Mouse (Mus musculus) stomach, postnatal 0 days (tissue): ENCODE data around the gene Usp10. TPM values are rescaled to one million over a fixed set of nuclear protein-coding genes. Genes with fewer than 3 reads are reported as not detected.

Source experiments
- ATAC-seq: fragments of 200-750 bp; cut with Nextera tagmentation; 2 replicates; pipeline ENCODE4 v1.8.0; 2017; ENCODE audit not compliant: low FRiP score, low TSS enrichment
- DNase-seq: peaks from one replicate; pipeline ENCODE4 v3.0.0-alpha.2; 2016; ENCODE audit warnings: low spot score
- H3K27ac ChIP-seq: fragments of 300-500 bp; sonication (generic); replicated peaks from 2 replicates; pipeline ENCODE4 v1.5.1; 2014; ENCODE audit warnings: mild to moderate bottlenecking, control low read depth
- H3K27me3 ChIP-seq: fragments of 300-500 bp; sonication (generic); 2 replicates; pipeline ENCODE4 v1.6.1; 2014; ENCODE audit warnings: low read length; ENCODE audit not compliant: control insufficient read depth, insufficient read depth
- H3K36me3 ChIP-seq: fragments of 300-500 bp; sonication (generic); 2 replicates; pipeline ENCODE4 v1.6.1; 2014; ENCODE audit warnings: low read length, mixed read lengths; ENCODE audit not compliant: control insufficient read depth, insufficient read depth
- H3K4me1 ChIP-seq: fragments of 300-500 bp; sonication (generic); replicated peaks from 2 replicates; pipeline ENCODE4 v1.6.1; 2014; ENCODE audit warnings: antibody characterized with exemption; ENCODE audit not compliant: control insufficient read depth, insufficient read depth
- H3K4me2 ChIP-seq: fragments of 300-500 bp; sonication (generic); replicated peaks from 2 replicates; pipeline ENCODE4 v1.6.1; 2014; ENCODE audit warnings: low read depth, mild to moderate bottlenecking, control low read depth, moderate library complexity
- H3K4me3 ChIP-seq: fragments of 300-500 bp; sonication (generic); 2 replicates; pipeline ENCODE4 v1.5.1; 2014; ENCODE audit warnings: low read depth, low read length, control low read depth
- H3K9ac ChIP-seq: fragments of 300-500 bp; sonication (generic); 2 replicates; pipeline ENCODE4 v1.6.1; 2014; ENCODE audit warnings: mild to moderate bottlenecking, low read length, control low read depth, mixed read lengths
- H3K9me3 ChIP-seq: fragments of 300-500 bp; sonication (generic); 2 replicates; pipeline ENCODE4 v1.6.1; 2016; ENCODE audit warnings: low read length; ENCODE audit not compliant: control insufficient read depth
- CTCF ChIP-seq: IDR thresholded peaks from 2 replicates; pipeline ENCODE4 v1.5.1; 2016; ENCODE audit warnings: antibody characterized with exemption, low read depth, mild to moderate bottlenecking, moderate library complexity
- EP300 ChIP-seq: optimal IDR thresholded peaks from 2 replicates; pipeline ENCODE3; 2016; ENCODE audit warnings: antibody characterized with exemption
- WGBS: fragments of 180-500 bp; shearing (Covaris S2); extraction: QIAGEN DNeasy Blood & Tissue Kit; methylation state at CpG from one replicate; pipeline ENCODE4 v1.1.7; 2014; 5-methylcytosine and 5-hydroxymethylcytosine counted together
- polyA plus RNA-seq: library from polyadenylated mRNA; unstranded; fragments of >200 nt; fragmentation: Nextera tagmentation; extraction: Ambion mirVana; gene quantifications from 2 replicates; pipeline ENCODE4 v1.2.1, GENCODE M21; 2015

Gene Usp10
- polyA plus RNA-seq, 1 experiment from 2014 or later = 54.5 TPM

DNA sequence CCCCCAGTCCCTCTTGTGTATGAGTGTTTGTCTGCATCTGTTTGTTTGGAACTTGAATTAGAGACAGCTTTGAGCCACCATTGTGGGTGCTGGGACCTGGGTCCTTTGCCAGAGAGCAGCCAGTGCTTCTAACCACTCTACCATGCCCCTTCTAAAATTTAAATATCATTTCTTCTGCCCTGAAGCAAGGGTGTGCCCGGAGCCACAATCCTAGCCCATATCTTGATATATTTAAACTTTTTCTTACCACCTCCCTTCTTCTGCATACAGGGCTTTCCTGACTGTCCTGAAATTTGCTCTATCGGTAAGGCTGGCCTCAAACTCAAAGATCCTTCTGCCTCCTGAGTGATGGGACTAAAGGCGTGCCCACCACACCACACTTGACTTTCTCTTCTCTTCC lies 7.3 kb downstream of the Usp10 start:
- Histone ChIP-seq H3K4me1 (no peaks in the 10 kb centered on the region; the same call in 1 of the 2 replicates), H3K4me2 (no peak overlapping the region), H3K4me3 (no peak overlapping the region), H3K36me3 (no peaks in the 10 kb centered on the region), H3K9me3 (no peaks in the 10 kb centered on the region), H3K9ac (no peak overlapping the region), H3K27ac (no peak overlapping the region), H3K27me3 (no peaks in the 10 kb centered on the region)
- no peak for ATAC-seq
- no peak for DNase-seq
- 76% methylated on average over 3 of the region's 3 CpGs for WGBS
- no peak for TF ChIP-seq EP300
- TF ChIP-seq CTCF = no peak

DNA sequence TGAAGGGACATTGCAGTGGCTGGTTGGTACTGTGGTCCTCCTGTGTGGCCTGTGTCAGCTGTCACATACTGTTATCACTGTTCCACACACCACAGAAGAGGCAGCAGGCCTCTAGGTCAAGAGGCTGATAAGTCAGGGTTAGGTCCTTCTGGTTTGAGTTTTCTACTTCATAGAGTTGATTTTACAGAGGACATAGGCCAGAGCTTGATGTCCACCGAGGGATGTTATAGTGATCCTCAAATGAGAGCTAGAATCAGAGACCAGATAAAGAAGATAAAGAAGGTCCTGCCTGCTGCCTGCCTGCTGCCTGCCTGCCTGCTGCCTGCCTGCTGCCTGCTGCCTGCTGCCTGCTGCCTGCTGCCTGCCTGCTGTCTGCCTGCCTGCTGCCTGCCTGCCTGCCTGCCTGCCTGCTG lies 8.0 kb downstream of the Usp10 start:
- Histone ChIP-seq H3K36me3 (no peaks in the 10 kb centered on the region), H3K4me1 (no peaks in the 10 kb centered on the region; the same call in 1 of the 2 replicates), H3K9ac (no peak overlapping the region), H3K9me3 (no peaks in the 10 kb centered on the region), H3K27me3 (no peaks in the 10 kb centered on the region), H3K27ac (no peak overlapping the region), H3K4me3 (no peak overlapping the region), H3K4me2 (no peak overlapping the region)
- TF ChIP-seq CTCF (no peak), EP300 (no peak)
- WGBS = 64% methylated on average over 1 of the region's 1 CpGs
- ATAC-seq (no peak), DNase-seq (no peak)

DNA sequence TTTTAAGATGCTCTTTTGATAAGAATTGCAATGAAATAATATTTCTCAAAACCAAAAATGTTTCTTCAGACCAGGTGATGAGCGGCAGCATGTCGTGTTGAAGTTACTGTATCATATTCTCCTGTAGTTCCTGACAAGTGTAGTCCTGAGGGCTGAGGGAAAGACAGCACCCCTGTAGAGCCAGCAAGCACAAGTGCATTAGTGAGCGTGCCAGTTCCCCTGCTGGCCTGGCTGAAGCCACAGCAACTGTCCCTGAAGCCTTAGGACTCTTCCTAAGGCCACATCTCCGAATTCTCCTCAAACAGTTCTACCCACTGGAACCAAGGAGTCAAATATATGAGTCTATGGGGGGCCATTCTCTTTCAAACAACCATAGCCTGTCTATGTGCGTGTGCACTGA lies 13.1 kb downstream of the Usp10 start:
- ATAC-seq (no peak), DNase-seq (no peak)
- WGBS = 78% methylated on average over 5 of the region's 5 CpGs
- Histone ChIP-seq H3K4me1 (no peaks in the 10 kb centered on the region; the same call in 1 of the 2 replicates), H3K4me3 (no peak overlapping the region), H3K9me3 (no peaks in the 10 kb centered on the region), H3K27me3 (no peaks in the 10 kb centered on the region), H3K9ac (no peak overlapping the region), H3K36me3 (no peaks in the 10 kb centered on the region), H3K4me2 (no peak overlapping the region), H3K27ac (no peak overlapping the region)
- TF ChIP-seq CTCF (no peak), EP300 (no peak)

DNA sequence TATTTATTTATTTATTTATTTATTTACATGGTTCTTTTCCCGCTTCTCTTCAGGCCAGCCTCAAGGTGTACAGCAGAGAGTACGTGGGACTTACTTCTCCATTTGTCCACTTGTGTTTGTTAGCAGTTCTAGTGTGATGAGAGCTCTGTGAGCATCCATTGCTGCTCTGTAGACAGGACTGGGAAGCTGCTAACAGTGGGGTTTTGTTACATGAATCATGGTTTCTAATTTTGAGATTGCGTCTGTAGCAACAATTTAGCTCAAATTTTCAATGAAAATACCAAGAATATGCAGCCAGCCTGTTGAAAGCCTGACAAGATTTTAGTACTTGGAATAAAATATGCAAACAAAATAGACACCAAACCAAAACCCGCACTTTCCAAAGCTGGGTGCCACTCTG lies 15.3 kb downstream of the Usp10 start:
- TF ChIP-seq EP300 (no peak), CTCF (no peak)
- H3K9me3 ChIP-seq = no peaks in the 10 kb centered on the region
- no peak overlapping the region for H3K4me2 ChIP-seq
- no peak overlapping the region for H3K9ac ChIP-seq
- no peak for DNase-seq
- no peaks in the 10 kb centered on the region for H3K36me3 ChIP-seq
- H3K4me1 ChIP-seq = no peaks in the 10 kb centered on the region; the same call in 1 of the 2 replicates
- H3K27ac ChIP-seq = no peak overlapping the region
- WGBS = 84% methylated on average over 4 of the region's 4 CpGs
- H3K4me3 ChIP-seq = no peak overlapping the region
- H3K27me3 ChIP-seq = no peaks in the 10 kb centered on the region
- ATAC-seq = no peak

DNA sequence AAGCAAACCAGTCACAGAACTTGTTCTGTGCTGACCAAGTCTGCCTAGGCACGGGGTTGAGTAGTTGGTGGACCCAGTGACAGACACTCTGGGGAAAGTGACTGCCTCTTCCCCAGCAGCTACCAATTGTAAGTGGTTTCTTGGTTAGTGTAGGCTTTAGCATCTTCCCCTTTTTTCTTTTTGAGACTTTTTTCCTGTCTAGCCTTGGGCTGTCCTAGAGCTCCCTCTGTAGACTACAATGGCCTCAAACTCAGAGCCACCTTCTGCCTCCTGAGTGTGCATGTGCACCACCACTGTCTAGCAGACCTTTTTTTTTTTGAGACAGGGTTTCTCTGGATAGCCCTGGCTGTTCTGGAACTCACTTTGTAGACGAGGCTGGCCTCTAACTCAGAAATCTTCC lies 16.3 kb downstream of the Usp10 start:
- Histone ChIP-seq H3K4me2 (no peak overlapping the region), H3K27ac (no peak overlapping the region), H3K4me1 (no peaks in the 10 kb centered on the region; the same call in 1 of the 2 replicates), H3K4me3 (no peak overlapping the region), H3K9me3 (no peaks in the 10 kb centered on the region), H3K27me3 (no peaks in the 10 kb centered on the region), H3K9ac (no peak overlapping the region), H3K36me3 (no peaks in the 10 kb centered on the region)
- ATAC-seq = no peak
- WGBS = 79% methylated on average over 2 of the region's 2 CpGs
- DNase-seq = no peak
- TF ChIP-seq EP300 = no peak
- TF ChIP-seq CTCF = peak; percentile 61

DNA sequence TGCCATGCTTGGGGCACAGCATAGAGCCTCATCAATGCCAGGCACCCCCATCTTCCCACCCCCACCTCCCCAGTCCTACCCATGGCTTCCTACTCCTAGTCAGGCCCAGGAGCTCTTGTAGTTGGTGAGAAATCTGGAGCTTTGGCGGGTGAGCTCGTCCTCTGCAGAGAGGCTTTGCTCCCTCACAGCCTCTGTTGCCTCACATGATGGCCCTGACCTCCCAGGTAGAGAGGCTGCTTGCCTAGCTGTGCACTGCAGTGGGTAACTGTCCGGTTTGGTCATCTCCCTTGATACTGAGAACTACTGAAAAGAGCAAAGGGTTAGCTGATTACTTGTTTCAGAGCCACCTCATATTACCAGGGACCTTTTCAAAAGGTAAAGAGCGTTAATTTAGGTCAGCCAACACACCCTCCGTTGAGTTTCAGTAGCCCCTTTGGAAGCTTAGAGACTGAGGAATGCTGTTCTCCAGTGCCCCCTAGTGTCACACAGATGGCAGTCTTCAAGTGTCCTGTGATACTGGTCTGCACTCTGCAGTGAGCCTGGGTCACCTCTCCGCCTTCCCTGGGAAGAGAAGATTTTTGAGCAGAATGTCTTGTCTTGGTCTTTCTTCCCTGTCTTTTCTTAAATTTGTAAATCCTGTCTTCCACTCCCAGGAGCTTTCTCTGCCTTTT lies 17.4 kb downstream of the Usp10 start:
- no peak overlapping the region for H3K4me2 ChIP-seq

More for the DNA sequence above, 17.4 kb downstream of the Usp10 start:
- Histone ChIP-seq H3K36me3 (peaks cover 5% of the 10 kb centered on the region), H3K4me1 (no peaks in the 10 kb centered on the region), H3K4me3 (no peak overlapping the region), H3K27me3 (no peaks in the 10 kb centered on the region), H3K27ac (0 out of 2 replicates have a peak overlapping the region, but pooled peaks have one; percentile 45), H3K9ac (no peak overlapping the region), H3K9me3 (no peaks in the 10 kb centered on the region)
- DNase-seq (peak; percentile 50), ATAC-seq (peak; percentile 69; the same call in 1 of the 2 replicates)
- TF ChIP-seq CTCF (peak; percentile 84), EP300 (no peak)
- WGBS = 40% methylated on average over 6 of the region's 6 CpGs
